Mouse (Mus musculus) common myeloid progenitor, adult 5-6 weeks (primary cell): ENCODE data around the gene Diablo. TPM values are rescaled to one million over a fixed set of nuclear protein-coding genes. Genes with fewer than 3 reads are reported as not detected.

Experiments used
- ATAC-seq: replicated peaks from 2 replicates; pipeline ENCODE4 v1.8.0; 2016; ENCODE audit warnings: low read depth, mild to moderate bottlenecking, moderate TSS enrichment, inconsistent platforms; ENCODE audit not compliant: poor library complexity, severe bottlenecking
- total RNA-seq: library from RNA; stranded (forward); fragments of 200-1000, 187-1606 nt; gene quantifications from 2 replicates; pipeline ENCODE4 v1.2.3, GENCODE M21; 2017

Gene Diablo
- total RNA-seq, 1 experiment from 2014 or later: 60.5 TPM

DNA sequence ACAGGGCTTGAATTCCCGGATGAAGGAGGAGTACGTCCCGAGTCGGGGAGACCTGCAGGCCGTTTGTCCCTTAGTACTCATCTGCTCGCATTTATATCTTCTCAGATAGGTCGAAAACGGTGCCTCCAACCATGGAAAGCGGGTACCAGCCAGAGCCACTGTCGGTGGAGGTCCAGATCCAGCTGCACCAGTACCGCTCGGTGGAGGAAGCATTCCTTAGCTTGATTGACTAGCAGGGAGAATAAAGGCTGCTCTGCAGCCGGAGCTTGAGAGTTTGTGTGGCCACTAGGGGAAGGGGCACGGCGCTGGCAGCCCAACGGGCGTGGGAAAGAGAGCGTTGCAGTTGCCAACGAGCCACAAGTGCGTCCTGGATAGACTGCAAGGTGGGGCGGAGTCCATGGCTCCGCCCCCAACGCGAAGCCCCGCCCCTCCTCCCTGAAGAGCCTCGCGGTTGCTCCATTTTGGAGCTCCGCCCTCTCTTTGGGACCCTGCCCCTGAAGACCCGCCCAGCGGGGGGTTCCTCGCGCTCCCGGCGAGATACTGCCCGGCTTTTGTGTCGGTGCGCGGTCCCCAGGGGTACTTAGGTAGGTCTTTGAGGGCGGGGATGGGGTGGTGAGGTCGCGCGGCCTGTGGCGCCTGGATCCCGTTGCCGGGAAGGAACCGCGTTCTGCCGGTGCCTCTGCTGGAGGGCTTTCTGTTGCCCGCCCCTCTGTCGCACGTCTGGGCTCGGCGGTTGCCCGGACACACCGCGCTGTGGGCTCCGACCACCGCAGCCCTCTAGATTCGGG is 15.8 kb downstream of the Diablo start:
- ATAC-seq: peak; percentile 85

DNA sequence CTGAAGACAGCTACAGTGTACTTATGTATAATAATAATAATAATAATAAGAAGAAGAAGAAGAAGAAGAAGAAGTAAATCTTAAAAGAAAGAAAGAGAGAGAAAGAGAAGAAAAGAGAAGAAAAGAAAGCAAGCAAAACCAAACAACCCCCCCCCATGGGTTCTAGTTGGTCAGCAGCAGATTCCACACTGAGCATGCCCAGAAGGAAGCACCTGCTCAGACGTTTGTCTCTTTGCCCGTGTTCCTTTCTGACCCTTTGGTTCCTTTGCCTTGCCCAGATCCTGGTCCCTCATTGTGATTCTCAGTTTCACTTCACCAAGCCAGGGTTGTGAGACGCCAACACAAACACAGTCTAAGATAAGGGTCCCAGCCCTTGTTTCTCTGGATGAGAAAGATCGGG is 22.0 kb downstream of the Diablo start:
- ATAC-seq: no peak

DNA sequence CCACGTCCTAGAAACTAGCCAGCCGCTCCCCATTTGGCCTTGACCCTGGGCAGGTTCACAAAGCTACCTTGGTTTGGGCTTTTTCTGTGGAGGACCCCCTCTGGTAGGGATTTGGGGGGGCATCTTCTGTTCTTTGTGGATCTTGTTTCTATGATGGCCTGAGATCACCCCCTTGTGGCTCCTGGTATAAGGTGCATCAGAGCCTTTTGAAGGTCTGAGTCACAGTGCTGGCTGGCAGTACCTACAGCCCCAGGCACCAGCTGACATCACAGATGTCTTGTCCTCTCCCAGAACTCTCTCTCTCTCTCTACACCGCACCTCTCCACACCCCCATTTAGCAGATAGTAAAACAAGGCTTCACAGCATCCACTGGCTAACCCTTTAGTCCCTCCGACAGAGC is 24.3 kb downstream of the Diablo start:
- peak; percentile 57; the same call in 1 of the 2 replicates for ATAC-seq

DNA sequence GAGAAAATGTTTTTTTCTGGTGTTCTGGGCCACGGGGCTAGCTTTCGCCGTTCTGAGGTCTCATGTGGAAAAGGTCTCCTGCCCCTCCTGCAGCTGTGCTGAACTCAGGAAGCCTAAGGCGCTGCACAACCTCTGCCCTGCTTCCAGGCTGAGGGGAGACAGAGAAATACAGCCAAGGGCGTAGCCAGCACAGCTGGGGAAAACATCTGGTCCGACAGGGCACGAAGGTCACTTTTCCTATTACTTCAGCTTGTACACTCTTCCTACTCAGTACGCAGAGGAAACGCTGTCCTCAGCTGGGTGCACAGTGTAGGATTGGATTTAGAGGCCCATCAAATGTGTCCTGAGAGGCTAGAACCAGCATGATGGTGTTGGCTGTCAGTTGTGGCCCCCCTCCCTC is 34.0 kb downstream of the Diablo start:
- ATAC-seq: no peak

DNA sequence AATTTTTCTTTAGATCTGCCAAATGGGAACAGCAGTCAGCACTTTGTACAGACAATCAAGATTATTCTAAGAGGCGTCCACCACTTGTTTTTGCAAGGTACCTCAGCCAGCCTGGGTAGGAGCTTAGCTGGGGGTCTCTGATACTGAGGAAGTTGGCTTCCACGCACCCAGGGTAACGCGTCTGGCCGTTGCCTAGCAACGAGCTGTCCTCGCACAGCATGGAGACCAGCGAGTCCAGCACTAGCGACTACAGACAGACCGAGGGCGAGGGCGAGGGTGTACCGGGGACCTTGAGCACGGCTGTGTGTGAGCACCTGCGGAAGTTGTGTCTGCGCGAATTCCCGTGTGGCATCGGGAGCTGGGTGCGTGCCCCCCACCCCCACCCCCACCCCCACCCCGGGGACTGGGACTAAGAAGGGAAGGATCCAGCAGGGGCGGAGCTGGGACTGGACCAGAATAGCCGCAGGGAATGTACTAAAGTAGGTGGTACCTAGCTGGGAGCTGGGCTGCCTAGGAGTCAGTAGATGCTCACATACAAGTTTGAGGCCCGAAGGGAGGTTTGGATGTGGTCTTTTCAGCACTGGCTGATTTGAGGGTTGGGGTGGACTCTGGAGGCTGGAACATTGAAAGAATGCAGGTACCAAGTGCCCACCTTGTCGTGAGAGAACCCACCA is 34.7 kb downstream of the Diablo start, which contains the start of the genes Lrrc43 and Il31:
Gene Lrrc43, plus strand, starts transcription at position 194 of the 674 bp plus-strand sequence.
Gene Il31, minus strand, starts transcription at position 378 of the 674 bp plus-strand sequence.
- ATAC-seq: 0 out of 2 replicates have a peak, but pooled peaks have one; percentile 24

DNA sequence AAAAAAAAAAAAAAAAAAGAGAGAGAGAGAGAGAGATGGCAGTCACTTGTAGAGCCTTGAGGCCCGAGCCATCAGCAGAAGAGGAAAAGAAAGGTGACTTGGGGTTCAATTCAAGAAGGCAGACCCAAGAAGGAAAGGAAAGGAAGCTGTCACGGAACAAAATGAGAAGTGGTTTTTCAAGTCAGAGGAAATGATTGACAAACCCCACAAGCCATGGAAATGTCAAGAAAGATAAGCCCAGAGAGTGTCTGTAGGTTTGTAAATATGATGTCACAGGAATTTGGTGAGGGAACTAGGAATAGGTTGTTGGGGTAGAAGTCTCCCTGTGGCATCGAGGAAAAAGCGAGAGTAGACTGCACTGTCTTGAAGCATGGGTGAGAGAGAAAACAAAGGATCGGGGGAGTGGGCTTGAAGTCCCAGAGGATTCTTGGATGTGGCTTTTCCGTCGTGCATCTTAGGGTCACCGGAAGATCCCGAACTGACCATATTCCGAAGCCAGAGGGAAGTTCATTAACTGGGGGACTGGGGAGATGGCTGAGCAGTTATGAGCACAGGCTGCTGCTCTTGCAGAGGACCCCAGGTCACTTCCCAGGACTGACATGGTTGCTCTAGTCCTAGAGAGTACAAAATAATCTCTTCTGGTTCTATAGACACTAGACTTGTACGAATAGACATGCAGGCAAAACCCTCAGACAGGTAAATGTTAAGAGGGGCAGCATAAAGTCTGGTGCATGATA is 36.1 kb downstream of the Diablo start:
- peak; percentile 39; the same call in 1 of the 2 replicates for ATAC-seq

DNA sequence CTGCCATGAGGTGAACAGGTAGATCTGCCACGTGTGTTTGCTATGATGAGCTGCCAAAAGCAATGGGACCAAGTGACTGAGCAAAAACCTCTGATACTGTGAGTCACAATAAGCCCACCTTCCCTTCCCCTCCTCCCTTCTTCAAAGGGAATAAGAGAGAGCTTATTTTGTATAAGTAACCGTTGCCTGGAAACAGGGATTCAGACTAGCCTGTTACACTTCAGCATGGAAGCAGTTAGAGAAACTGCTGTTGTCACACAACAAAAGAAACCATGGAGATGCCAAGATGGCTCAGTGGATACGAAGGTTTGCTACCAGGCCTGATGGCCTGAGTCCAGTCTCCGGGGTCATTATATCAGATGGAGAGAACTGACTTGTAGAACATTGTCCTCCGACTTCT is 50.2 kb downstream of the Diablo start:
- no peak for ATAC-seq

DNA sequence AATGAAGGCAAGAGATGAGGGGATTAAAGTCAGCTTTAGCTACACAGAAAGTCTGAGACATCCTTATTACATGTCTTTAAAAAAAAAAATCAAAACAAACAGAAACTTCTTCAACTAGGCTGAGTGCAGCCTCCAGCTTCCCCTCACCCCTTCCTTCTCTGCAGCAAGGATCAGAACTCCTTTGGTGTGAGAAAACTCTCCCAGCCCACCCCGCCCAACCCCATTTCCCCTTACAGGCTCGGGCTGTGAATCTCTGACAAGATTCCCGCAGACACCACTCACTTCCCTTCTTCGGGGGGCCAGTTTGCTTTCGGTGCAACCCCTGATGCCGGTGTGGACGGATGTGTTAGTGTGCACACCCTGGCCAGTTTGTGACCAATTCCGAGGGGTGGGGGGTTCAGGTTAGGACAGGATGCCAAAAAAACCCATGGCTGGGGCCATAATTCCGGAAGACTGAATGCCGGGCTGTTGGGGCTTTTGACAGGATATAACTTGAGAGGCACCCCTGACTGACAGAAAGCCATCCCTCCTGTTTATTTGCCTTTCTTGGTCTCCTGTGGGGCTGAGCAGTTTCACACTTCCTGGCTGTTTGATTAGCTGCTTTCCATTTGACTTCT is 53.1 kb downstream of the Diablo start:
- peak; percentile 62 for ATAC-seq

DNA sequence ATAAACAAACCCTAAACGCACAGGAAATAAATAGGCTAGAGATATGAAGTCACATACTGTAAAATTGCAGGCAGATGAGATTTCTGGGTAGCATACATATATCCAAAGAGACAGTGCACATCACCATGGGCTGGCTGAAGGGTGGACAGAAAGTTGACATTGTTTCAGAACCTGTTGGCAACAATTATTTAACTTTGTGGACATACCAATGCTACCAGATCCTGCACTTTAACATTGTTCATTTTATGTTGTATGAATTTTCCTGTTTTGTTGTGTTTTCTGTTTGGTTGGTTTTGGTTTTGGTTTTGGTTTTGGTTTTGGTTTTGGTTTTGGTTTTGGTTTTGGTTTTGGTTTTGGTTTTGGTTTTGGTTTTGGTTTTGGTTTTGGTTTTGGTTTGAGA is 59.3 kb downstream of the Diablo start:
- no peak for ATAC-seq

DNA sequence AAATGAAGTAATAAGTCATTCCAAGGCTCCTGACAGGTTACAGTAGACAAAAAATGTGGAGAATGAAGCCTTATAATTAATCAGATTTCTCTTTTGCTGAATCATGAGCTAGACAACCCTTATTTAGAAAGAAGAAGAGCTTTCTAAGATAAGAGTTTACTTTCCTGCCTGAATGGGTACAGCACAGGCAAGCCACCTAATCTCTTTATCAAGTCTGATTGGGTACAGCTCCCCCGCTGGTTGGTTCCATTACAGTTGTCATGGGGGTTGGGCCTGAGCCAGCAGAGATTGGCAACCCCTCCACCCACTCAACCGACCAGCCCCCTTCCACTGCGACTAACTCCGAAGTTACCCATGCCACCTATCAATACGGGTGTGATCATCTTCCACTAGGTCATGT is 62.6 kb downstream of the Diablo start:
- no peak for ATAC-seq

Other genes with a start within 250 kb of the Diablo start
- 18.9 and 19.4 TPM in 2 replicates for gene Bcl7a, start 180.3 kb downstream of the Diablo start, total RNA-seq
- 9.1 and 13.9 TPM in 2 replicates for gene Mlxip, start 129.4 kb downstream of the Diablo start, total RNA-seq
- gene Lrrc43, start 34.9 kb downstream of the Diablo start, total RNA-seq: not detected in 2 replicates
- gene Il31, start 34.7 kb downstream of the Diablo start, total RNA-seq: not detected in 2 replicates
- gene B3gnt4, start 13.7 kb downstream of the Diablo start, total RNA-seq: 0.14 TPM in 1 of 2 replicates, not detected in the other
- gene Gm49027, start 1.3 kb upstream of the Diablo start, total RNA-seq: not detected in 2 replicates
- 20.5 and 22.8 TPM in 2 replicates for gene Vps33a, start 48.9 kb upstream of the Diablo start, total RNA-seq
- 80.8 and 105 TPM in 2 replicates for gene Clip1, start 160.4 kb upstream of the Diablo start, total RNA-seq
- gene Zcchc8, start 196.9 kb upstream of the Diablo start, total RNA-seq: 79.9 and 124 TPM in 2 replicates
- 308 and 310 TPM in 2 replicates for gene Rsrc2, start 225.2 kb upstream of the Diablo start, total RNA-seq
- 44.2 and 59.1 TPM in 2 replicates for gene Kntc1, start 225.5 kb upstream of the Diablo start, total RNA-seq